Mouse (Mus musculus): ENCODE data around the gene Rufy3. TPM values are rescaled to one million over a fixed set of nuclear protein-coding genes. Genes with fewer than 3 reads are reported as not detected.
A peak's percentile ranks its signal among the peaks of the same experiment; 100 is the strongest.
"Not testable (repeated sequence)": the region's sequence is repeated elsewhere in the genome, so short reads cannot be mapped to it uniquely, and the experiment has no call there.

Gene Rufy3
- polyA plus RNA-seq (2015; fragmentation: Nextera tagmentation; extraction: Ambion mirVana): 9.9 and 11.2 TPM in 2 replicates

DNA sequence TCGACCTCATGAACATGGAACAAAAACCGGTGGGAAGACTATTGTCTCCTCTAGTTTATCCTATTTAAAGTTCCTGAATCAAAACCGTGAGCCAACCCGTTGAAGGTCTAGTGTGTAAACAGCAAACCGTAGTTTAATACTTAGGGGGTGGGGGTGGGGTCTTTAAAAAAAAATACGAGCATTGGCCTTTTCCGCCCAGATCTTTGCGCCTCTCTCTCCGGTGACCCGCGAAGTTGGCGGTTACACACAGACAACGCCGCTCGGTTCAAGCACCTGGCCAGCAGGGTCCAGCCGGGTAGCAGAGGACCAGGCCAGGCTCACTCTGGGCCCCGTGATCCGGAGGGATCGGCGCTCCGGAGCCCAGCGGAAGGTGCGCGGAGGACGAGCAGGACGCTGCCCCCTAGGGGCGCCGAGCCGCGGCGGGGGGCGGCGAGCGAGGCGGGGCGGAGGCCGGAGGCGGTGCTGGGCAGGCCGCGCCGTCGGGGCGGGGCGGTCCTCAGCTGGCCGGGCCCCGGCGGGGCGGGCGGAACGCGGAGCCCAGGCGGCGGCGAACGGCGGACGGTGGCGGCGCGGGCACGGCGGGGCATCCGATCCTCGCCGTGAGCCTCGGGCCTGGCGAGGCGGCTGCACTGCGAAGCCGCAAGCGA, at the start of gene Rufy3:
Gene Rufy3 (plus strand): TSS at position 540 of the 647 bp plus-strand sequence.
- peak within 1 kb of the TSS; percentile 60 for H3K9ac ChIP-seq
- WGBS: under 1% methylated on average over 55 of the region's 71 CpGs
- H3K4me2 ChIP-seq: peak within 1 kb of the TSS; percentile 76
- H3K27ac ChIP-seq: peak within 1 kb of the TSS; percentile 92
- peak within 1 kb of the TSS; percentile 89 for H3K4me3 ChIP-seq
- H3K9me3 ChIP-seq: no peaks in the 10 kb centered on the region
- no peaks in the 10 kb centered on the region for H3K36me3 ChIP-seq
- ATAC-seq (ENCODE audit: borderline replicate concordance, extremely low read depth, low FRiP score, low TSS enrichment): peak; percentile 92
- H3K27me3 ChIP-seq: no peaks in the 10 kb centered on the region
- H3K4me1 ChIP-seq: peaks cover 12% of the 10 kb centered on the region

DNA sequence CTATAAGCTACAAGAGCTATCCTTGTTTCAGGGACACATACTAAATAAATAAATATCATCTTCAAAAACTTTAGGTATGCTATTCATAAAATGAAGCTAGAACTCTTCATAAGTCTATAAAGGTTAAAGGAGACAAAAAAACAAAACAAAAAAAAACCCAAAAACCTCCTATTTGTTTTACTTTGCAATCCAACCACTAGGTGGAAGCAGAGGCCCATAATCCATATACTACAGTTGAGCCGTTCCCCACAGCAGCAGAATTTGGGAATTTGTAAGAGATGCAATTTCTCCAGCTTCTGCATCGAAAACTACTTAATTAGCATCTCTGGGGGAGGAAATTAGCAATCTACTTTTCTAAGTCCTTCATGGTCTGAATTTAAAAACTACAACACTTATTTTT, 45.6 kb upstream of the Rufy3 start:
- no peak overlapping the region for H3K4me2 ChIP-seq
- no peak overlapping the region for H3K27ac ChIP-seq
- H3K36me3 ChIP-seq: no peaks in the 10 kb centered on the region
- H3K9me3 ChIP-seq: no peaks in the 10 kb centered on the region
- no peaks in the 10 kb centered on the region for H3K4me1 ChIP-seq
- WGBS: 2% methylated on average over 2 of the region's 2 CpGs
- no peak overlapping the region for H3K4me3 ChIP-seq
- H3K27me3 ChIP-seq: no peaks in the 10 kb centered on the region
- no peak overlapping the region for H3K9ac ChIP-seq
- ATAC-seq (ENCODE audit: borderline replicate concordance, extremely low read depth, low FRiP score, low TSS enrichment): no peak

DNA sequence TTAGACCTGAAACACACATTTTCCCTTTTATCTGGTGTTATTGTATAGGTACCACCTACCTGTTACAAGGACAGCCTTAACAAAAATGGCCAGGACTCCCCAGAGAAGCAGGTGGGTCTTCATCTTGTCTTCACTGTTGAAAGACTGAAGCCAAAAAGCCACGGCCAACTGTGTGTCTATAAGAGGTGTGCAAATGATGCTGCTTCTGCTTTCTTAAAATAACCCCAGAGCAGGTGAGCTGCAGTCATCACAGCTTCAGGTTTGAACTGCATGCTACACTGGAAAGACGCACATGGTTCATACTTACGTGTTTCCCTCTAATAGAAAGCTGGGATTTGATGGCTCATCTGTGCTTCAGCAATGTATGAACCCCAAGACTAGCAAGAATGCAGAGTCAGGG, 37.2 kb upstream of the Rufy3 start, which contains the start of gene Jchain:
Gene Jchain (minus strand): TSS at position 235 of the 400 bp plus-strand sequence.
- Histone ChIP-seq H3K27me3 (no peaks in the 10 kb centered on the region), H3K4me3 (no peak within 1 kb of the TSS), H3K9ac (no peak within 1 kb of the TSS), H3K36me3 (no peaks in the 10 kb centered on the region), H3K4me2 (no peak within 1 kb of the TSS), H3K4me1 (no peaks in the 10 kb centered on the region), H3K27ac (no peak within 1 kb of the TSS), H3K9me3 (no peaks in the 10 kb centered on the region)
- no peak for ATAC-seq (ENCODE audit: borderline replicate concordance, extremely low read depth, low FRiP score, low TSS enrichment)
- WGBS: 84% methylated on average over 3 of the region's 3 CpGs

DNA sequence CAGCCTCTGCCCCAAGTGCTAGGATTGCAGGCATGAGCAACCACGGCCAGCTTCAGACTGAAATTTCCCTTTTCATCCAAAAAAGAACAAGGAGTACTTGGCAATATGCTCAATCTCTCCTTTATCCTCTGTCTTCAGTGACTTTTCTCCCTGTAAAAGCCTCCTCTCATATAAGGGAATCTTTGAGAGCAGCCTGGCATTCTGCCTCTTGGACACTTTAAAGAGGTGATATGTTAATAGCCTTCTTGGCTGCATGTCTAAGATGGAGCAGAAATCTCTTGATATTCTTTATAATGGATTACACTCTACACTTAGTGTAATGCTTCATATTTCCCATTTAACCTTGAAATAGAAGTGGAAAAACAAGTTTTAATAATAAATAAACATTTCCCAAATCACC, 33.9 kb upstream of the Rufy3 start:
- no peak for ATAC-seq (ENCODE audit: borderline replicate concordance, extremely low read depth, low FRiP score, low TSS enrichment)
- Histone ChIP-seq H3K4me1 (no peaks in the 10 kb centered on the region), H3K27ac (no peak overlapping the region), H3K36me3 (no peaks in the 10 kb centered on the region), H3K27me3 (no peaks in the 10 kb centered on the region), H3K4me2 (no peak overlapping the region), H3K4me3 (no peak overlapping the region), H3K9ac (no peak overlapping the region), H3K9me3 (no peaks in the 10 kb centered on the region)
- 55% methylated on average over 1 of the region's 1 CpGs for WGBS

DNA sequence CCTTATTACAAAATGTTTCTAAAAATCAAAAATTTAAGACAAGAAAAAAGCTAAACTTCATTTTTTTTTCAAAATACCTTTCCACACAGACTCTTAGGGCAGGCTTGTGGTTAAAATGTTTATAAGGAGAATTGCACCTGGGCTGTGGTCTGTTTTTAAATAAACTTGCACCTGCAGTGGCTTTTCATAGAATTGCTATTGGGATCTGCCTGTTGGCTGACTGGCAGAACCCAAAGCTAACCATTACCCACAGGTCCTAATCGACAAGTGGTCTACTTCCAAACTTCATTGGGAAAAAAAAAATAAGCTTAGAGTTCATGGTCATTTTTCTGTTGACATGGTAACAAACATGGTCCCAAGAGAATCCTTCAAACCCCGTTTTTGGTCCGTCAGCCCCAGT, 30.1 kb upstream of the Rufy3 start:
- Histone ChIP-seq H3K36me3 (no peaks in the 10 kb centered on the region), H3K4me2 (no peak overlapping the region), H3K4me3 (no peak overlapping the region), H3K9me3 (no peaks in the 10 kb centered on the region), H3K9ac (no peak overlapping the region), H3K27me3 (no peaks in the 10 kb centered on the region), H3K4me1 (no peaks in the 10 kb centered on the region), H3K27ac (no peak overlapping the region)
- 53% methylated on average over 3 of the region's 3 CpGs for WGBS
- no peak for ATAC-seq (ENCODE audit: borderline replicate concordance, extremely low read depth, low FRiP score, low TSS enrichment)

DNA sequence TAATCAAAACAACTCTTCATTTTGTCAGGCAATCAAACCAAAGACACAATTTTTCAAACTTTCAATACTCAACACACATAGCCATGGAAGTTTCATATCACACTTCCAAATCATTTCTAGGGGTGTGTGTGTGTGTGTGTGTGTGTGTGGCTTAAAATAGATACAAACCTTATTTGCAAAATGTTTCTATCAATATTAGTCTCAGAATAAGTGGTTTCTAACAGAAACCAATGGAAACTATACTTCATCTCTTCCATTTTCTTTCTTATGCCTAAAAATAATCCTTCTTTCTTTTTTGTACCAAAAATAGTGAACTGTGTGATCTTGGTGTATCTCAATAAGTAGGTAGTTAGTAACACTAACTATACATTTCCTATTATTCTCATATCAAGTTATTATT, 24.0 kb upstream of the Rufy3 start:
- no peaks in the 10 kb centered on the region for H3K27me3 ChIP-seq

DNA sequence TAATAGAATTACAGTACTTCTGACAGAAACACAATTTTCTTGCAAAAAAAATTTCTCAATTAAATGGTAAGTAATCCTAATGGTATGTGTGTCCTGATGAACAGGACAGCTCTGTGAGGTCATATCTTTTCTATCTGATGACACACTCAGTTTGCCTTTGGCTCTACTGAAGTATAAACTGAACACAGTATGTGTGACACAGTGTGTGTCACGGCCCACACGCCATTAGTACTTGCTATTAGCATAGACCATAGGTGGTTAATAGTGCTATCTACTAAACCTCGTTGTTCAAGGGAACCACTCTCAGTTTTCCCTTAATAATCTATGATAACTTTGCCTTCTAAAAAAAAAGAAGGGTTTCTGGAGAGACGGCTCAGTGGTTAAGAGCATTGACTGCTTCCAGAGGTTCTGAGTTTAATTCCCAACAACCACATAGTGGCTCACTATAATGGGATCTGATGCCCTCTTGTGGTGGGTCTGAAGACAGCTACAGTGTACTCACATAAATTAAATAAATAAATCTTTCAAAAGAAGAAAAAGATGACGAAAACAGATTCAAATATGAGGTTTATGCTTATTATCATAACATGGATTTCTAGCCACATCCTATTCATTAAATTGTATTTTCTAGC, 22.1 kb upstream of the Rufy3 start:
- H3K9ac ChIP-seq: no peak overlapping the region
- 52% methylated on average over 5 of the region's 5 CpGs for WGBS
- no peak for ATAC-seq (ENCODE audit: borderline replicate concordance, extremely low read depth, low FRiP score, low TSS enrichment)
- H3K27ac ChIP-seq: no peak overlapping the region
- no peak overlapping the region for H3K4me2 ChIP-seq
- no peaks in the 10 kb centered on the region for H3K27me3 ChIP-seq
- no peaks in the 10 kb centered on the region for H3K36me3 ChIP-seq
- H3K4me1 ChIP-seq: no peaks in the 10 kb centered on the region
- no peak overlapping the region for H3K4me3 ChIP-seq
- no peaks in the 10 kb centered on the region for H3K9me3 ChIP-seq

More for the DNA sequence above, 24.0 kb upstream of the Rufy3 start:
- no peak for ATAC-seq (ENCODE audit: borderline replicate concordance, extremely low read depth, low FRiP score, low TSS enrichment)
- no peak overlapping the region for H3K4me3 ChIP-seq
- H3K36me3 ChIP-seq: no peaks in the 10 kb centered on the region
- no peak overlapping the region for H3K27ac ChIP-seq
- H3K9ac ChIP-seq: no peak overlapping the region
- no peaks in the 10 kb centered on the region for H3K9me3 ChIP-seq
- no peak overlapping the region for H3K4me2 ChIP-seq
- no peaks in the 10 kb centered on the region for H3K4me1 ChIP-seq

DNA sequence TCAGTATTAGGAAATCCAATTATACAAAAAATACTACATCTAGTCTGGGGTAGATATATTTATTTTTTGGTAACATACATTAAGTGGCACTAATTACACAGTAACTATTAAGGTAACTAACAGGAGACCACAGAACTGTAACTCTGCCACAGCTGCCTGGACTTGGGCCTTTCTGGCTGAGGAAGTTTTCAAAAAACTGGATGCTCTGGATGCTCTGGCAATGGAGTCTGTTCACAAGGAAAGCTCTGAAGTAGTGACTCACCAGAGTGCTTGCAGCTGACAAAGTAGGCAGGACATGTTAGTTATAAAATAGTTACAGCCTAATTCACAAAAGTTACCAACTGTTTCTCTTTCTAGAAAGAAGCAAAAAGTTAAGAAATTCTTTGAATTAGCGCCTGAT, 20.4 kb upstream of the Rufy3 start:
- not testable (repeated sequence) for ATAC-seq (ENCODE audit: borderline replicate concordance, extremely low read depth, low FRiP score, low TSS enrichment)
- 83% methylated on average over 1 of the region's 1 CpGs for WGBS

DNA sequence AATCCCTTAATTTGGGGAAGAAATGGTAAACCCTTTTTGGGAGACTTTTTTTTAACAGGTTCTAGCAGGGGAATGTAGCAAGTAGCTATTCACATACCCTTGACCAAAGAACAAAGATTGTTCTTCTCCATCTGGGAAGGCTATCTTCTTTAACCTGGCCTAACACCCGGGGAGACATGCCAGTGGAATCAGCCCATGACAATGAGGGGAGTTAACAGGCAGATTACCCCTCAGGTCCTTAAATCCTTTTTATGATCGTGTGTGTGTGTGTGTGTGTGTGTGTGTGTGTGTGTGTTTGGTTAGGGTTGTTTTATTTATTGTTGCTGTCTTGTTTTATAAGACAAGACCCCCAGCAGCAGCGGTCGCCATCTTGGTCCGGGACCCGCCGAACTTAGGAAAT, 19.3 kb upstream of the Rufy3 start:
- H3K9ac ChIP-seq: no peak overlapping the region
- no peak overlapping the region for H3K4me2 ChIP-seq
- 79% methylated on average over 7 of the region's 7 CpGs for WGBS
- H3K9me3 ChIP-seq: no peaks in the 10 kb centered on the region
- H3K27me3 ChIP-seq: no peaks in the 10 kb centered on the region
- no peaks in the 10 kb centered on the region for H3K36me3 ChIP-seq
- no peak overlapping the region for H3K4me3 ChIP-seq
- ATAC-seq (ENCODE audit: borderline replicate concordance, extremely low read depth, low FRiP score, low TSS enrichment): no peak
- H3K27ac ChIP-seq: no peak overlapping the region
- H3K4me1 ChIP-seq: no peaks in the 10 kb centered on the region

More for the DNA sequence above, 20.4 kb upstream of the Rufy3 start:
- H3K27ac ChIP-seq, H3K4me2 ChIP-seq, H3K4me1 ChIP-seq, H3K27me3 ChIP-seq, H3K9me3 ChIP-seq, H3K4me3 ChIP-seq, H3K9ac ChIP-seq, H3K36me3 ChIP-seq: not testable (repeated sequence)

DNA sequence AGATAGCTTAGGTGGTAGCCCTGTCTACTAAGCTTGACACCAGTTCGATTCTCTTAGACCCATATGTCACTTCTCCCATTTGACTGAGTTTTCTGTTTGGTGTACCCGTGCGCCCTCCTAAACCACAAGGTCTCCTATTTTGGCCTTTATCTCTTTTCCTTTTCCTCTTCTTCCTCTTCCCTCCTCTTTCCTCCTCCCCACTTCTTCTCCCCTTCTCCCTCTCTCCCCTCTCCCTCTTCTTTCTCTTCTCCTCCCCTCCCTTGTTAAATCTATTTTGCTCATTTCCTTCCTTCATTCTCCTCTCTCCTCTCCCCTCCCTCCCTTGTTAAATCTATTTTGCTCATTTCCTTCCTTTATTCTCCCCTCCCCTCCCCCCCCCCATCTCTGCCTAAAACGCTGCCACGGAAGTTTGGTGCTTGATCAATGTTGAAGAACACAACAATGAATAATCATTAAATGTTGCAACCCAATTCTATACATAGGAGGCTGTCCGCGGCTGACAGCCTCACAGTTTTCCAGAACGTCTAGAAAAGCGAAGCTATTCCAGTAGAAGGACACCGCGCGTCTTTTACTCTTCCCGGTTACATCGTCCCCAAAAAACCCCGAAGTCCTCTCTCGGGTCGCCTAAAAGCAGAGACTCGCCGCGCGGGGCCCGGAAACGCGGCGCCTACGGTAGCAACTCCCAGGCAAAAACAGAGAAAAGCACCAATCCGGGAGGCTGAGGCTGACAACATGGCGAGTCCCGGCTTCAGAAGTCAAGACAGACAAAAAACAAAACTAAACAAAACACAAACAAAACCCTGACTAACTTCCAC, 11.4 kb upstream of the Rufy3 start:
- H3K36me3 ChIP-seq: peaks cover 7% of the 10 kb centered on the region; the same call in 1 of the 2 replicates
- peak overlapping the region; percentile 93 for H3K27ac ChIP-seq
- WGBS: 7% methylated on average over 29 of the region's 29 CpGs
- H3K4me3 ChIP-seq: peak overlapping the region; percentile 57
- peak overlapping the region; percentile 64 for H3K4me2 ChIP-seq
- peak; percentile 70 for ATAC-seq (ENCODE audit: borderline replicate concordance, extremely low read depth, low FRiP score, low TSS enrichment)
- no peaks in the 10 kb centered on the region for H3K27me3 ChIP-seq
- no peaks in the 10 kb centered on the region for H3K9me3 ChIP-seq
- peaks cover 12% of the 10 kb centered on the region for H3K4me1 ChIP-seq
- H3K9ac ChIP-seq: peak overlapping the region; percentile 66

DNA sequence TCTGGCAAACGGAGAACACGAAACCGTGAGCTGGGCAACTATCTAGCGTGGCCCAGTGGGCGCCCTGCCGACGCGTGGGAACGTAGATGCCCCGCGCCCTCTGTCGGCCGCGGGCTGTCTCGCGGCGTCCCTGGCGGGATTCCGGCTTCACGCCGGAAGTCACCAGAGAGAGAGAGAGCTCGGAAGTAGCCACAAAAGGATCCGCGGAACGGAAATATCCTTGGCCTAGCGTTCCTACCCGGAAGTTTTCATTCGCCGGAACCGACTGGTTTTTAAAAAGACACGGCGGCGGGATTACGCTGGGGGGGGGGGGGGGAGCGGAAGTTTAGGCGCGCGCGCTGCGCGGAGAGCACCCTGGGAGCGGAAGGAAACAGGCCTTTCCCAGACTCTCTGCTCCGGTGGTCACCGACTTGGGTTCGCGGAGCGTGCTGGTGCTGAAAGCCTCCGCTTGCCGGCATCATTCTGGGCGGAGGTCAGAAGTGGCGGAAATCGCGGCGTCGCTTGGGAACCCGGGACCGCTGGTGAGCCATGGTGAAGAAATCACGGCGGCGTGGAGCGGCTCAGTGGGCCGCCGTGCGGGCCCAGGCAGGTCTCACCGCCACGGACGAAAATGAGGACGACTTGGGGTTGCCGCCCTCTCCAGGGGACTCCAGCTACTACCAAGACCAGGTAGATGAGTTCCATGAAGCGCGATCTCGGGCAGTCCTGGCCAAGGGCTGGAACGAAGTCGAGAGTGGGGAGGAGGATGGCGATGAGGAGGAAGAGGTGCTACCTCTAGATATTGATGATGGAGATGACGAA, 10.6 kb upstream of the Rufy3 start, which contains the start of gene Utp3:
Gene Utp3 (plus strand): TSS at position 377 of the 801 bp plus-strand sequence.
- Histone ChIP-seq H3K27me3 (no peaks in the 10 kb centered on the region), H3K9ac (peak within 1 kb of the TSS; percentile 67), H3K4me2 (peak within 1 kb of the TSS; percentile 81), H3K4me1 (peaks cover 12% of the 10 kb centered on the region), H3K4me3 (peak within 1 kb of the TSS; percentile 57), H3K36me3 (peaks cover 7% of the 10 kb centered on the region; the same call in 1 of the 2 replicates), H3K27ac (peak within 1 kb of the TSS; percentile 93), H3K9me3 (no peaks in the 10 kb centered on the region)
- ATAC-seq (ENCODE audit: borderline replicate concordance, extremely low read depth, low FRiP score, low TSS enrichment): peak; percentile 96
- WGBS: under 1% methylated on average over 74 of the region's 76 CpGs
